Mouse (Mus musculus): ENCODE measurements around the gene Slc3a2. TPM values are rescaled to one million over a fixed set of nuclear protein-coding genes. Genes with fewer than 3 reads are reported as not detected.

Gene Slc3a2
- total and polyA plus RNA-seq, 3 experiments, result 269 to 478 (median 284) TPM

DNA sequence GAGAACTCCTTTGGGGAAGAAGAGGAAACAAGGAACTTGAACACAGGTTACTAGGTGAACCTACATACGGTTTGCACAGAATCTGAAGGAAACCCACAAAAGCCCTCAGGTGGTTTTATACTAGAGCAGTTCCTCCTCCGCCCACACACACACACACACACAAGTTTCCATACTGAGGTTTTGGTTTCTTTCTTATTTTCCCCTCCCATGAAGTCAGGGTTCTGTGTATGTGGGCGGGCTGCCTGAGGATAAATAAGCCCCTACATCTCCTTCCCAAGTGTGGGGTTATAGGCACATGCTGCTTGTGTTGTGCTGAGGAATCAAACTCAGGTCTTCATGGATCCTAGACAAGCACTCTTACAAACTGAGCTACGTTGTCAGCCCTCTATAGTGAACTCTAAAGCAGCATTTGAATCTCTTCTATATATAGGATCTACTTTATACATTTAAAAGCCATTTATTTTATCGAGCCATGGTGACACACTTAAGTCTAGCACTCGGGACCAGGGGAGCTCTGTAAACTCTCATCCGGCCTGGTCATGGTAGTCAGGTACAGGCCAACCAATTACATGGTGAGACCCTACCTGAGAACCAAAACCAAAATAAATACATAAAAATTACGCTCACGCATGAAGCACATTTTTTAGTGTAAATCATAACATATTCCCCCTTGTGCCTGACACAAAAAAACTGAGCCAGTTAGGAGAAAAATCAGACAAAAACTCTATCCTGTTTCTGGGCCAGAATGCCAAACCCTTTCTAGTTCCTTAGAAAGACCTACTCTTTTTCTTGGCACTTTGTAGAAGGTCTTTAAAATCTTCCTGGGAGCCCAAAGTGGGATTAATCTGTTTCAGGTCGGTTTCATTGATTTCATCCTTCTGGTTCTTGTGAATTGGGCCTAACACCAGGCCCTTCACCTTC, 11.0 kb downstream of the Slc3a2 start (continued):
- TF ChIP-seq JUN (IDR thresholded peaks at IDR 0.05; ENCODE audit: insufficient read depth, low read depth, low read length), result no peak

DNA sequence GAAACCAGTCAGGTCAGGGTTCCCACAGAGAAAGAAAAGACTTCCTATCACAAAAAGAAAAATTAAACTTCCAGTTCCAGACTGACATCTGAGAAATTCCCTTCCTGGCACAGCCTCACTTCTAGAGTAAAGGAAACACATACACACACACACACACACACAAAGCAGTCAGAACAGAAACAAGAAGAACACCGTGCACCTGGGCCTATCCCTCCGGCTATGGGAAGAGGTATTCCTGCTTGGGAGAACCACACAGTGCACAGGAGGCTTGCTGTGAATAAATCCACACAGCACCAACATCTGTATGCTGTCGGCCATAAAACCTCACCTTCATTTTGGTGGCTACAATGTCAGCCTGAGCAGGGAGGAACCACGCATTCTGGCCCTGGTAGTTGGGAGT, 11.7 kb downstream of the Slc3a2 start:
- no peak for TF ChIP-seq CTCF (conservative IDR thresholded peaks at IDR 0.05 in 1 of 2, IDR thresholded peaks at IDR 0.05 in 1 of 2; ENCODE audit: low read depth in 2 of 2, low read length in 2 of 2)
- TF ChIP-seq NRF1 (IDR thresholded peaks at IDR 0.05; ENCODE audit: low read depth, low read length), result 0 out of 2 replicates have a peak, but pooled peaks have one; percentile 24
- Histone ChIP-seq H3K27me3 (replicated peaks) (no peaks in the 10 kb centered on the region), H3K4me3 (replicated peaks in 1 of 3; ENCODE audit: low read depth in 2 of 3, low read length in 2 of 3, poor library complexity in 1 of 3) (peak overlapping the region; percentile 73 to 99 (median 89)), H3K9me3 (replicated peaks; ENCODE audit: low read length) (no peaks in the 10 kb centered on the region), H3K9ac (ENCODE audit: insufficient read depth, low read depth) (peak overlapping the region; percentile 96), H3K4me1 (ENCODE audit: control insufficient read depth in 1 of 2, insufficient read depth in 2 of 2) (peaks cover 0 to 47% of the 10 kb centered on the region in 2 experiments; a peak in 2 of 4 replicates), H3K4me2 (ENCODE audit: insufficient read depth, low read depth, poor library complexity, severe bottlenecking) (peak overlapping the region; percentile 86), H3K36me3 (replicated peaks in 1 of 2; ENCODE audit: control insufficient read depth in 1 of 2, insufficient read depth in 1 of 2, low read length in 1 of 2) (peaks cover 47 to 61% of the 10 kb centered on the region in 2 experiments), H3K27ac (ENCODE audit: insufficient read depth, low read depth) (peak overlapping the region; percentile 96), H3K79me2 (replicated peaks; ENCODE audit: control insufficient read depth, extremely low read depth, insufficient read depth, poor library complexity, severe bottlenecking) (peaks cover 33% of the 10 kb centered on the region)
- dilution Hi-C loops (cut with MboI; ENCODE audit: extremely low pct_ligation_motif_present, extremely low pct_unique_long_range_greater_than_20kb, low sequenced_read_pairs), result no loop called here
- in situ Hi-C loops (cut with MboI; ENCODE audit: low pct_ligation_motif_present, low pct_unique_long_range_greater_than_20kb, low sequenced_read_pairs), result no loop called here
- no peak for DNase-seq (ENCODE audit: extremely low read depth)

DNA sequence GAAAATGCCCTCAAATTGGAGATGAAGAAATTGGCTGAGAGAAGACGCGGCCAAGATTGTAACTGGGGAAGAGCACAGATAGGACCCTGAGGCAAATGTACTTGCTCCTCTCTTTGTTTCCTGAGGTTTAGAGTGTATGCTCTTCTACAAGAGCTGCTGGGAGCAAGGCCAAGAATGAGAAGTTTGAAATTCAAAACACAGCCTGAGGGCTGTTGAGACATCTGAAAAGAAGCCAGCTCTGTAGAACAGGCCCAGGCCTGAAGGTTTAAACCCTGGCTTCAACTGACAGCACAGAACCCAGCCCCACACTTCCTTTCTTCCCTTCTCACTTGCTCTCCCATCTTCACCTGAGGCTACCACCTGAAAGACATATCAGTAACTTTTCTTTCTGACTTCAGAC, 13.1 kb downstream of the Slc3a2 start:
- Histone ChIP-seq H3K9me3 (replicated peaks; ENCODE audit: low read length) (no peaks in the 10 kb centered on the region), H3K27me3 (replicated peaks) (no peaks in the 10 kb centered on the region), H3K27ac (ENCODE audit: insufficient read depth, low read depth) (no peak overlapping the region), H3K36me3 (replicated peaks in 1 of 2; ENCODE audit: control insufficient read depth in 1 of 2, insufficient read depth in 1 of 2, low read length in 1 of 2) (peaks cover 51 to 70% of the 10 kb centered on the region in 2 experiments), H3K4me2 (ENCODE audit: insufficient read depth, low read depth, poor library complexity, severe bottlenecking) (peak overlapping the region; percentile 86), H3K4me1 (ENCODE audit: control insufficient read depth in 1 of 2, insufficient read depth in 2 of 2) (peaks cover 0 to 36% of the 10 kb centered on the region in 2 experiments; a peak in 2 of 4 replicates), H3K9ac (ENCODE audit: insufficient read depth, low read depth) (no peak overlapping the region; the same call in 1 of the 2 replicates), H3K79me2 (replicated peaks; ENCODE audit: control insufficient read depth, extremely low read depth, insufficient read depth, poor library complexity, severe bottlenecking) (peaks cover 33% of the 10 kb centered on the region), H3K4me3 (replicated peaks in 1 of 3; ENCODE audit: low read depth in 2 of 3, low read length in 2 of 3, poor library complexity in 1 of 3) (peak overlapping the region in 1 of 3 experiments; percentile 73)
- no peak for DNase-seq (ENCODE audit: extremely low read depth)
- in situ Hi-C loops (cut with MboI; ENCODE audit: low pct_ligation_motif_present, low pct_unique_long_range_greater_than_20kb, low sequenced_read_pairs), result no loop called here
- TF ChIP-seq MAFK (IDR thresholded peaks at IDR 0.05; ENCODE audit: insufficient replicate concordance, low read length), result no peak
- TF ChIP-seq POLR2AphosphoS2 (IDR thresholded peaks at IDR 0.05; ENCODE audit: low read depth, low read length), result 0 out of 2 replicates have a peak, but pooled peaks have one; percentile 18
- dilution Hi-C loops (cut with MboI; ENCODE audit: extremely low pct_ligation_motif_present, extremely low pct_unique_long_range_greater_than_20kb, low sequenced_read_pairs), result no loop called here

DNA sequence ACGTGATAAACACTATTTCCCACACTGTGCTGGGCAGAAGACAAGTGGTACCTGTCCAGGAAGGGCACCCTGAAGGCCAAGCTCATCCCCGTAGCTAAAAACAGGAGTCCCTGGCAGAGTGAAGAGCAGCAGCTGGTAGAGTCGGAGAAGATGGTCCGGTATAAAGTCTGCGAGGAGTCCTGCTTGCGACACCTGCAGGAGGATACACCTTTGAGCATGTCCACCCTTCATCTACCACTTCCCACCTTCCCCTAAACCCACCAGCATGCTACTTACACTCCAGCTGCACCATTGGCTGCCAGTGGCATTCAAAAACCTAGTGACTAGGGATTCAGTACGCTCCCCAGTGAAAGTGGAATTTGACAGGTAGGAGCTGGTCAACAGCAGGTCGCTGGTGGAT, 14.2 kb downstream of the Slc3a2 start:
- peaks cover 0 to 28% of the 10 kb centered on the region in 2 experiments; a peak in 2 of 4 replicates for H3K4me1 ChIP-seq (ENCODE audit: control insufficient read depth in 1 of 2, insufficient read depth in 2 of 2)
- no peak overlapping the region for H3K27ac ChIP-seq (ENCODE audit: insufficient read depth, low read depth)
- H3K79me2 ChIP-seq (replicated peaks; ENCODE audit: control insufficient read depth, extremely low read depth, insufficient read depth, poor library complexity, severe bottlenecking), result peaks cover 33% of the 10 kb centered on the region
- no peaks in the 10 kb centered on the region for H3K27me3 ChIP-seq (replicated peaks)
- H3K9ac ChIP-seq (ENCODE audit: insufficient read depth, low read depth), result no peak overlapping the region
- H3K36me3 ChIP-seq (replicated peaks in 1 of 2; ENCODE audit: control insufficient read depth in 1 of 2, insufficient read depth in 1 of 2, low read length in 1 of 2), result peaks cover 51 to 70% of the 10 kb centered on the region in 2 experiments
- in situ Hi-C loops (cut with MboI; ENCODE audit: low pct_ligation_motif_present, low pct_unique_long_range_greater_than_20kb, low sequenced_read_pairs) (no loop called here), dilution Hi-C loops (cut with MboI; ENCODE audit: extremely low pct_ligation_motif_present, extremely low pct_unique_long_range_greater_than_20kb, low sequenced_read_pairs) (no loop called here)
- no peak overlapping the region for H3K4me2 ChIP-seq (ENCODE audit: insufficient read depth, low read depth, poor library complexity, severe bottlenecking)
- no peak for DNase-seq (ENCODE audit: extremely low read depth)
- TF ChIP-seq ZMIZ1 (IDR thresholded peaks at IDR 0.05; ENCODE audit: low read depth, low read length) (no peak), POLR2AphosphoS2 (IDR thresholded peaks at IDR 0.05; ENCODE audit: low read depth, low read length) (no peak), SIN3A (IDR thresholded peaks at IDR 0.05; ENCODE audit: low read length) (no peak), ETS1 (conservative IDR thresholded peaks at IDR 0.05; ENCODE audit: low read depth, low read length) (no peak), MEF2A (IDR thresholded peaks at IDR 0.05; ENCODE audit: borderline replicate concordance, low read depth, low read length) (no peak), MXI1 (IDR thresholded peaks at IDR 0.05; ENCODE audit: low read depth, low read length) (no peak), E2F4 (IDR thresholded peaks at IDR 0.05; ENCODE audit: insufficient replicate concordance, low read depth, low read length) (no peak), CHD2 (IDR thresholded peaks at IDR 0.05; ENCODE audit: low read length) (no peak), TBP (conservative IDR thresholded peaks at IDR 0.05; ENCODE audit: low read depth, low read length) (no peak), NRF1 (IDR thresholded peaks at IDR 0.05; ENCODE audit: low read depth, low read length) (no peak), MYC (IDR thresholded peaks at IDR 0.05; ENCODE audit: low read depth, low read length) (no peak), HCFC1 (IDR thresholded peaks at IDR 0.05; ENCODE audit: low read depth, low read length) (no peak), CTCF (conservative IDR thresholded peaks at IDR 0.05 in 1 of 2, IDR thresholded peaks at IDR 0.05 in 1 of 2; ENCODE audit: low read depth in 2 of 2, low read length in 2 of 2) (no peak), BHLHE40 (IDR thresholded peaks at IDR 0.05; ENCODE audit: low read depth, low read length) (no peak), ELF1 (IDR thresholded peaks at IDR 0.05; ENCODE audit: low read depth, low read length) (no peak), ZC3H11A (IDR thresholded peaks at IDR 0.05; ENCODE audit: low read depth, low read length) (no peak)
- H3K9me3 ChIP-seq (replicated peaks; ENCODE audit: low read length), result no peaks in the 10 kb centered on the region
- H3K4me3 ChIP-seq (replicated peaks in 1 of 3; ENCODE audit: low read depth in 2 of 3, low read length in 2 of 3, poor library complexity in 1 of 3), result no peak overlapping the region

All from CH12.LX (cell line).